Mouse (Mus musculus): Measurements from ENCODE around the gene Rrp9. TPM values are rescaled to one million over a fixed set of nuclear protein-coding genes. Genes with fewer than 3 reads are reported as not detected.

Gene Rrp9
- polyA plus RNA-seq, 1 experiment from 2014 or later, result 52.3 TPM

- H3K36me3 ChIP-seq (replicated peaks), result no peaks in the 10 kb centered on the region
- WGBS, result 64% methylated on average over 13 of the region's 13 CpGs
- no peak overlapping the region for H3K4me2 ChIP-seq
- H3K9me3 ChIP-seq, result no peaks in the 10 kb centered on the region
- H3K4me3 ChIP-seq (replicated peaks), result no peak overlapping the region
- H3K4me1 ChIP-seq, result no peaks in the 10 kb centered on the region
- H3K27ac ChIP-seq, result no peak overlapping the region
- H3K27me3 ChIP-seq, result no peaks in the 10 kb centered on the region
- H3K9ac ChIP-seq, result no peak overlapping the region
- no peak for ATAC-seq (ENCODE audit: low FRiP score)
Measured at GRCm38 (mm10) chr9:106512729-106513450, 37.1 kb downstream of the Rrp9 start.

- no peak overlapping the region for H3K9ac ChIP-seq
- no peaks in the 10 kb centered on the region for H3K9me3 ChIP-seq
- no peak overlapping the region for H3K4me3 ChIP-seq (replicated peaks)
- H3K27me3 ChIP-seq, result no peaks in the 10 kb centered on the region
- no peaks in the 10 kb centered on the region for H3K36me3 ChIP-seq (replicated peaks)
- H3K27ac ChIP-seq, result no peak overlapping the region
- no peak overlapping the region for H3K4me2 ChIP-seq
- WGBS, result 81% methylated on average over 6 of the region's 6 CpGs
- no peak for ATAC-seq (ENCODE audit: low FRiP score)
- no peaks in the 10 kb centered on the region for H3K4me1 ChIP-seq
Measured at GRCm38 (mm10) chr9:106513566-106513965, 37.8 kb downstream of the Rrp9 start.

GRCm38 (mm10) chr9:106514273-106514672, 38.5 kb downstream of the Rrp9 start, which contains the start of gene Iqcf5:
Gene Iqcf5 (plus strand): TSS chr9:106514573.
- WGBS, result 89% methylated on average over 4 of the region's 4 CpGs

GRCm38 (mm10) chr9:106519433-106519832, 43.7 kb downstream of the Rrp9 start:
- H3K36me3 ChIP-seq (replicated peaks), result no peaks in the 10 kb centered on the region
- H3K27me3 ChIP-seq, result no peaks in the 10 kb centered on the region
- H3K9ac ChIP-seq, result no peak overlapping the region
- no peak overlapping the region for H3K27ac ChIP-seq
- no peaks in the 10 kb centered on the region for H3K4me1 ChIP-seq
- no peaks in the 10 kb centered on the region for H3K9me3 ChIP-seq
- ATAC-seq (ENCODE audit: low FRiP score), result no peak
- 77% methylated on average over 2 of the region's 2 CpGs for WGBS
- H3K4me3 ChIP-seq (replicated peaks), result no peak overlapping the region
- H3K4me2 ChIP-seq, result no peak overlapping the region

More at GRCm38 (mm10) chr9:106514273-106514672, 38.5 kb downstream of the Rrp9 start, which contains the start of gene Iqcf5:
- Histone ChIP-seq H3K4me2 (no peak within 1 kb of the TSS), H3K4me3 (replicated peaks) (no peak within 1 kb of the TSS), H3K4me1 (no peaks in the 10 kb centered on the region), H3K27ac (no peak within 1 kb of the TSS), H3K36me3 (replicated peaks) (no peaks in the 10 kb centered on the region), H3K9ac (no peak within 1 kb of the TSS), H3K27me3 (no peaks in the 10 kb centered on the region), H3K9me3 (no peaks in the 10 kb centered on the region)
- no peak for ATAC-seq (ENCODE audit: low FRiP score)

- Histone ChIP-seq H3K27ac (no peak overlapping the region), H3K4me2 (no peak overlapping the region), H3K36me3 (replicated peaks) (no peaks in the 10 kb centered on the region), H3K4me3 (replicated peaks) (no peak overlapping the region), H3K27me3 (no peaks in the 10 kb centered on the region), H3K9ac (no peak overlapping the region), H3K9me3 (no peaks in the 10 kb centered on the region), H3K4me1 (no peaks in the 10 kb centered on the region)
- no peak for ATAC-seq (ENCODE audit: low FRiP score)
- 84% methylated on average over 8 of the region's 8 CpGs for WGBS
Measured at GRCm38 (mm10) chr9:106519909-106520308, 44.1 kb downstream of the Rrp9 start.

- H3K9me3 ChIP-seq, result no peaks in the 10 kb centered on the region
- ATAC-seq (ENCODE audit: low FRiP score), result no peak
- no peak overlapping the region for H3K27ac ChIP-seq
- H3K4me2 ChIP-seq, result no peak overlapping the region
- H3K4me3 ChIP-seq (replicated peaks), result no peak overlapping the region
- H3K27me3 ChIP-seq, result peaks cover 3% of the 10 kb centered on the region; the same call in 1 of the 2 replicates
- no peaks in the 10 kb centered on the region for H3K4me1 ChIP-seq
- H3K9ac ChIP-seq, result no peak overlapping the region
- H3K36me3 ChIP-seq (replicated peaks), result no peaks in the 10 kb centered on the region
- 37% methylated on average over 3 of the region's 3 CpGs for WGBS
Measured at GRCm38 (mm10) chr9:106531833-106532232, 56.1 kb downstream of the Rrp9 start.

- Histone ChIP-seq H3K27ac (no peak overlapping the region), H3K9me3 (no peaks in the 10 kb centered on the region), H3K4me3 (replicated peaks) (no peak overlapping the region), H3K27me3 (no peaks in the 10 kb centered on the region), H3K36me3 (replicated peaks) (no peaks in the 10 kb centered on the region), H3K4me2 (no peak overlapping the region), H3K9ac (no peak overlapping the region), H3K4me1 (no peaks in the 10 kb centered on the region)
- 85% methylated on average over 7 of the region's 7 CpGs for WGBS
- no peak for ATAC-seq (ENCODE audit: low FRiP score)
Measured at GRCm38 (mm10) chr9:106534296-106534695, 58.5 kb downstream of the Rrp9 start.

- H3K4me1 ChIP-seq, result no peaks in the 10 kb centered on the region
- 0 out of 2 replicates have a peak, but pooled peaks cover 2% of the 10 kb centered on the region for H3K9me3 ChIP-seq
- no peak overlapping the region for H3K27ac ChIP-seq
- H3K9ac ChIP-seq, result no peak overlapping the region
- H3K4me2 ChIP-seq, result no peak overlapping the region
- no peak for ATAC-seq (ENCODE audit: low FRiP score)
- 90% methylated on average over 11 of the region's 11 CpGs for WGBS
- no peak overlapping the region for H3K4me3 ChIP-seq (replicated peaks)
- no peaks in the 10 kb centered on the region for H3K27me3 ChIP-seq
- H3K36me3 ChIP-seq (replicated peaks), result no peaks in the 10 kb centered on the region
Measured at GRCm38 (mm10) chr9:106534975-106535374, 59.2 kb downstream of the Rrp9 start.

Other genes starting within 250 kb of the Rrp9 start
- gene Alas1, start 227.3 kb upstream of the Rrp9 start, polyA plus RNA-seq (2016; fragmentation: Nextera tagmentation; extraction: Ambion mirVana), result 78.0 and 79.0 TPM in 2 replicates
- gene Poc1a, start 194.9 kb upstream of the Rrp9 start, polyA plus RNA-seq (2016; fragmentation: Nextera tagmentation; extraction: Ambion mirVana), result 23.4 and 23.8 TPM in 2 replicates
- 12.1 and 16.3 TPM in 2 replicates for gene Dusp7, start 107.3 kb upstream of the Rrp9 start, polyA plus RNA-seq (2016; fragmentation: Nextera tagmentation; extraction: Ambion mirVana)
- 757 and 770 TPM in 2 replicates for gene Rpl29, start 46.5 kb upstream of the Rrp9 start, polyA plus RNA-seq (2016; fragmentation: Nextera tagmentation; extraction: Ambion mirVana)
- 38.0 and 42.6 TPM in 2 replicates for gene Acy1, start 37.6 kb upstream of the Rrp9 start, polyA plus RNA-seq (2016; fragmentation: Nextera tagmentation; extraction: Ambion mirVana)
- 4.4 TPM in 2 replicates for gene Abhd14b, start 28.5 kb upstream of the Rrp9 start, polyA plus RNA-seq (2016; fragmentation: Nextera tagmentation; extraction: Ambion mirVana)
- 37.7 and 39.0 TPM in 2 replicates for gene Abhd14a, start 28.3 kb upstream of the Rrp9 start, polyA plus RNA-seq (2016; fragmentation: Nextera tagmentation; extraction: Ambion mirVana)
- gene Pcbp4, start 22.7 kb upstream of the Rrp9 start, polyA plus RNA-seq (2016; fragmentation: Nextera tagmentation; extraction: Ambion mirVana), result 299 and 311 TPM in 2 replicates
- gene Gpr62, start 10.0 kb upstream of the Rrp9 start, polyA plus RNA-seq (2016; fragmentation: Nextera tagmentation; extraction: Ambion mirVana), result 0.26 and 0.55 TPM in 2 replicates
- gene Parp3, start 986 bp downstream of the Rrp9 start, polyA plus RNA-seq (2016; fragmentation: Nextera tagmentation; extraction: Ambion mirVana), result 0.83 and 1.3 TPM in 2 replicates
- not detected in 2 replicates for gene Iqcf1, start 24.0 kb downstream of the Rrp9 start, polyA plus RNA-seq (2016; fragmentation: Nextera tagmentation; extraction: Ambion mirVana)
- gene Iqcf5, start 38.6 kb downstream of the Rrp9 start, polyA plus RNA-seq (2016; fragmentation: Nextera tagmentation; extraction: Ambion mirVana), result not detected in 2 replicates
- not detected in 2 replicates for gene Iqcf3, start 85.7 kb downstream of the Rrp9 start, polyA plus RNA-seq (2016; fragmentation: Nextera tagmentation; extraction: Ambion mirVana)
- not detected in 2 replicates for gene Iqcf4, start 95.0 kb downstream of the Rrp9 start, polyA plus RNA-seq (2016; fragmentation: Nextera tagmentation; extraction: Ambion mirVana)
- gene Iqcf6, start 150.6 kb downstream of the Rrp9 start, polyA plus RNA-seq (2016; fragmentation: Nextera tagmentation; extraction: Ambion mirVana), result not detected in 2 replicates
- 3.4 and 5.7 TPM in 2 replicates for gene Grm2, start 180.1 kb downstream of the Rrp9 start, polyA plus RNA-seq (2016; fragmentation: Nextera tagmentation; extraction: Ambion mirVana)
- gene Tex264, start 210.0 kb downstream of the Rrp9 start, polyA plus RNA-seq (2016; fragmentation: Nextera tagmentation; extraction: Ambion mirVana), result 24.9 and 30.4 TPM in 2 replicates